Mouse (Mus musculus) left cerebral cortex, adult 9 months (tissue): Measurements from ENCODE around the gene Nek1.

Source experiments
- DNase-seq, 2 experiments: peaks; one replicate each; pipeline ENCODE4 v3.0.0; 2022; ENCODE audit warnings: low spot score in 2 of 2

Nek1 gene

DNA sequence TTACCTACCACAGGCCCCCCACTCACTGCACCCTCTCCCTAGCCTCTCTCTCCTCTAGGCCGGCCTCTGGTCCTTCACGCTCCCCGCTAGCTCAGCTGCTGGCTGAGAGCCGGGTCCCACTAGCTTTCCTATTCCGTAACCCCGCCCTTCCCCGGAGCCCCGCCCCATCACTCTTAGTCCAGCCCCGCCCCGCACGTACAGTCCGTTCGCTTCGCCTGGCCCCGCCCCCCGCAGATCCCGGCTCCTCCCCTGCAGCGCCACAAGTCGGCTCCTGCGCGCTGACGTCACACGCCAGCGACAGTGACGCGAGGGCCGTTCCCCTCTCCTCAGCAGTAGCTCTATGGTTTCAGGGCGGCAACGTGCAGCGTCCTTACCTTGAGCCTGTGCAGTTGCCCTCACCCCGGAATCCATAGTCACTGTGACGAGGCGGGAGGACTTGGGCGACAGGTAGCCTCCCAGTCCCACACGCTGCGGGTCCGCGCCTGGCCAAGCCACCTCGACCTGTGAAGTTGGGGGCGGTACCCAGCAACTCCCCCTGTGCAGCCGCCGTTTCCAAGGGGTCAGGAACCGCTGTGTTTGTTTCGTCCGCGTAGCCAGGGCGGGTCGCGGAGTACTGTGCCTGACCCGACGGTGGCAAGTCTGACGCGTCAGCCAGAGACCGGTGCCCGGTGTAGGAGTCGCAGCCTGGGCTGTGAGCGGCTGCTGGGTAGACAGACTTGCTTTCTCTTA lies at the start of gene Nek1:
Gene Nek1 (plus strand): TSS at position 286 of the 729 bp plus-strand sequence.
- DNase-seq, result peak; percentile 90 to 97

DNA sequence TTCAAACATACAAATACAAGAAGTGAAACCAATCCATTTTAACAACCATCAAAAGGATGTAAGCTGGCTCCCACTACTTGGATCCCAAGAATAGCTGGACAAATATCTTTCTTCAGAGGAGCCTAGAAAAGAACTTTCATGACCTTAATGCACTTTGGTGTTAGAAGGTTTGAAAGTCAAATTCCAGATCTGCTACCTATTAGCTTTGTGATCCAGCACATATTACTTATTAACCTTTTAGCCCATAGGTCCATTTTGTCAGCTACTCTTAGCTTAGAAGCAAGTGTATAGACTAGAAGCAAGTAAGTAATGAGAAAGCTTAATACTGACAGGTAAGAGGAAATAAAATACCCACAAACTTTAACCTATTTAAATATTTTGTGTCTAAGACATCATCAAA lies 45.5 kb upstream of the Nek1 start:
- no peak for DNase-seq

DNA sequence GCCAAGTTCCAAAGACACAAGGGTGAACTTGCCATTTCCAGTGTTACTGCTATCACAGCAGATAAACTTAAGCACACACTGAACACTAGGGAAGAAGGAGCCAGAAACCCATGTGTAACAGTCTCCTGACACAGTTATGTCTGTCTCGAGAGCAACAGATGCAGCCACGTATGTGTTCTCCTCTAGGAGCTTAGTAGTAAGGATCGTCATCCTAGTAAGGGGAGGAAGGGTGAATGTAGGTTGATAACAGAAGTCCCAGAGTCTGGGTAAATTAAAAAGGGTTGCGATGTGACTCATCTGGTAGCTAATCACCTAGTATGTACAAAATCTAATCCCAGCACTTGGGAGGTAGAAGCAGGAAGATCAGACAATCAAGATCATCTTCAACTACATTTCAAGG lies 43.1 kb upstream of the Nek1 start:
- DNase-seq, result no peak

DNA sequence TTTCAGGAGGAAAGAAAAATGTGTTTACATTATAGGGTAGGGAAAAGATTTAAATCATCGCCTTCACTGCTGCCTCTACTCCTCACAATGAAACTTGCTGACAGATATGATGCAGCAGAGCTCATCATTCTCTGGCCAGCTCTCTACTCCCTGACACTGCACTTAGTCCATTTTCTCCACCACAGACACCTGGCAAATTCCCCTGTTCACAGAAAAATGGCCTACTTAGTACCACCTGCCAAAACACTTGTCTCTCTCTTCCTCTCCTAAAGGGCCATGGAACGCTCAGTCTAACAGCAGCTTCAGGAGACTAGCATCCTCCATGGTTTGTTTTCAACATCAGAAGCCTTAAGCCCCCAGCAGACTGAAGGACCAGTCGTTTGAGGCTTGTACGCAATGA lies 41.7 kb upstream of the Nek1 start:
- DNase-seq, result no peak

DNA sequence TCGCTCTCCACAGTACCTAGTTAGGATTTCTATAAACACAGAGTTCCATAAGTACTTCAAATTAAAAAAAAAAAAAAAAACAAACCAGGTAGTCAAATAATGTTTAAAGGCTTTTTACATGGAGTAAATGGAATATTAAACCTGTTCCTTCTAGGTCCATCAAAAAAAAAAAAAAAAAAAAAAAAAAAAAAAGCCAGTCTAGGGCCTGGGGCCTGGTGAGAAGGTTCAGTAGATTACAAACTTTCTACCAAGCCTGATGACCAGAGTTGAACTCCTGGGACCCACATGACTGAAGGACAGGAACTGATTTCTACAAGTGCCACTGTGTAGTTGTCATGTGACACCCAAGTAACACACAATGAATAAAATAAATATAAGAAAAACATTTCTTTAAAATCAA lies 41.2 kb upstream of the Nek1 start:
- no peak for DNase-seq

DNA sequence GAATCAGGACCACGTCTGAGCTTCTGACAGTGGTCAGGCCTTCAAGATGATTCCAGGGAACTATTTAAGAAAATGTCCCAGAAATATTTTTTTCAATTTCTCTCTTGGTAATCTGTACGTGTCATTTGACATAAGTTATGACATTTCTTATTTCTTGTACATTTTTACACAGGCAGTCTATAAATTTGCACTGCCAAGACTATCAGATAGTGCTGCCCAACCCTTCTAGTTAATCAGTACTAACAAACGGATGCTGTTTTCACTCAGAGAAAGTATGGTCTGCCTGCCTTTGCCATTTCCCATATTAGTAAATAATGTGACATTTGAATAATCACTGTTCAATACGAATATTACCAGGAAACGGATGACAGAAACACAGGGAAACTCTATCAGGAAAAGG lies 40.2 kb upstream of the Nek1 start:
- no peak for DNase-seq

DNA sequence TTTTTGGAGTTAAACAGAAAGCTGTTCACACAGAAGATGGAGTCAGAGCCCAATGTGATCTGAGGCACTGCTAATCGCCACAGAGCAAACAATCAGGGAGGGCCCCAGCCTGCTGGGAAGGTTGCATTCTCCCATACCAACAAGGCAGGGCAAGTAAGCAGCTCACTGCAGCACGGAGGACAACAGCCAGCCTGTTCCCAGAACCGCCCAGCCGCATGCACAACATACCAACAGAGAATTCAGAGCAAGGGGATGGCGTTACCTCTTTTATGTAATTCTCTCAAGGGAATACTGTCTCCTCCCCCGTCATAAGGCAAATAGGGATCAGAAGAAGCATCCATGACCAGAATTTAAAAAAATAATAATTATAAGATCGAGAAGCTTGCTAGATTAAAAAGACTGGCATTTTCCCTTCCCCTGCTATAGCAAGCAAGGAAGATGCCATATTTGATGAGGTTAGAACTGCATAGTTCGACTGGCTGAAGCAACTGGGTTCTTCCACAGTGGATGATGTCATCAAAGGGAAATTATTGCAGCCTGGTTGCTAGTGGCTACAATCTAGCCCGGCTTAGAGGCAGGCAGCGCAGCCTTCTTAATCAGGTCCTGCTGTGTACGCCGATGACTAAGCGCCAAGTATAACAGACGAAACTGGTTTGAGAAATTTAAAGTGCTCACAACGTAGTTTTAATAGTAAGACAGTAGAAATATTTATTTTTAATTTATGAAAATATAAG lies 38.5 kb upstream of the Nek1 start:
- peak; percentile 86 to 87 for DNase-seq

DNA sequence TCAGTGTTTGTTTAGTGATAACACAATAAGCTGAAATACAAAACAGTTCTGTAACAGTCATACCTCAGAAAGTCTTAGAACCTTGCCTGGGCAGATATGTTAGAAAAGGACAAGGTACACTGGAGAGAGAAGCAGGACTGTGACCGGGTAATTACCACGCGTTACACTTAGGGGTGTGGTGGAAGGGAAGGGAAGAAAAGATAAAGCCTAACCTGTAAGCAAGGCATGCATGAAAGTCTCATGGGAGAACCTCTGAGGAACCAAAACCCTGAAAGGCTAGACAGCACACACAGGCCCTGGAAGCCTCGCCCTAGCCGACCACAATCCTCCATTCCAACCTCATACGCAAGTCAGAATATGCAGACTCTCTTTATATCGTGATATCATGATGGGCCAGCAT lies 36.1 kb upstream of the Nek1 start:
- no peak for DNase-seq

DNA sequence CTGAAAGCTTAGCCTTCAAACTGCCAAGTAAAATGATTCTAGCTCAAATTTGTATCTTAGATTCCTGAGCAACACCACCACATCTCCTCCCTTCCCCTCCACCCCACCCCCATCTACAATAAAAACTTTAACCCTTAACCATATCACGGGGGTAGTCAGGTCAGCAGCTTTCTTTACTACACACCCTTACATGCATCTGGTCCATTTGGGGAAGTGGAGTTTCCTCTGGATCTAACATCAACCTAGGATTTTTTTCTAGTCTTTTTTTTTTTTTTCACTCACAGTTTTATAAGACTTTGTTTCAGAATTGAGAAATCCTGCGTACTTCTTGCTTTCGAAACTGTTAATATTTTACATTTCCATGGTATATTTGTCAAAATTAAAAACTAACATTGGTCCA lies 30.2 kb upstream of the Nek1 start:
- no peak for DNase-seq

DNA sequence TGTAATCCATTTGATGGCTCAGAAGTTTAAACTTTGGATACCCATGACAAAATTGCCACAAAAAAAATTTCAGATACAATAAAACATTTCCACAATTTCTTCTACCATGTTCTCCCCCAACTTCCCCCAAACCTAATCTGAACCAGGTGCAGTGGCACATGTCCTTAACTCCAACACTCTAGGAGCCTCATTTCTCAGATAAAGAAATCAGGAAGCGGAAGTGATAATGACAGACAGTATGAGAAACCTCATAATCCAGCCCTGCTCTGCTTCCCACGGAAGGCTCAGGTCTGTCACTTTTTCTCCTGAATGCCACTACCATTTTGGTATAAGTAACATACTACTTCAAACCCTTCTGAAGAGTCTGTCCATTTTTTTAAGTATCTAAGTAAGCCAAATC lies 29.1 kb upstream of the Nek1 start:
- no peak for DNase-seq

DNA sequence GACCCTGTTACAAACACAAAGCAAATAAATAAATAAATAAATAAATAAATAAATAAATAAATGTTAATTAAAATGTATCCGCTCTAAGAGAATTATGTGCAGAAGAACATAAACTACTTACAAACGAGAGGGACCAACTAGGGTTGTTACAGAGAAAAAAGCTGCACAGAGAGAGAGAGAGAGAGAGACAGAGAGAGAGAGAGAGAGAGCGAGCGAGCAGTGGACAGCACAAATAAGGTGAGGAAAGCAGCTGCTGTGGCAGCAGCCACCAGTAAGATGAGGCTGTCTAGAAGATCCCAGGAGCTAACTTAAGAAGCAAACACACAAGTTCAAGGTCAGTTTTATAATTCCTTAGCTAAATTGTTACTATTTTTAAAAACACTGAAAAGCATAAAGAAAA lies 28.5 kb upstream of the Nek1 start:
- no peak for DNase-seq

DNA sequence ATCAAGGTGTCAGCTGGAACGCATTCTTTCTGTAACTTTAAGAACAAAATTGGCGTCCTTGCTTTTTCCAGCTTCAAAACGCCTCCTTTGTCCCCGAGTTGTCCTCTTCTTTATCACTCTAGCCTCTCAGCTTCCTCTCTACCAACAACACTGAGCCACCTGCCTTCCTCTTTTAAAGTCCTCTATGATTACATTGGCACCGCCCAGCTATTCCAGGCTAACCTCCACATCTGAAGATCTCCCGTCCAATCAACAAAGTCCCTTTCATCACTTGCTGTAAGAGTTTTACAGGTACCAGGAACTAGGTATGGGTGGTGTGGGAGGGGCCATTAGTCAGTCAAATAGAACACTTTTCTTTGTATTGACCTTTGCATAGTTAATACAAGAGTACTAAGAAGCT lies 27.7 kb upstream of the Nek1 start:
- DNase-seq, result no peak

DNA sequence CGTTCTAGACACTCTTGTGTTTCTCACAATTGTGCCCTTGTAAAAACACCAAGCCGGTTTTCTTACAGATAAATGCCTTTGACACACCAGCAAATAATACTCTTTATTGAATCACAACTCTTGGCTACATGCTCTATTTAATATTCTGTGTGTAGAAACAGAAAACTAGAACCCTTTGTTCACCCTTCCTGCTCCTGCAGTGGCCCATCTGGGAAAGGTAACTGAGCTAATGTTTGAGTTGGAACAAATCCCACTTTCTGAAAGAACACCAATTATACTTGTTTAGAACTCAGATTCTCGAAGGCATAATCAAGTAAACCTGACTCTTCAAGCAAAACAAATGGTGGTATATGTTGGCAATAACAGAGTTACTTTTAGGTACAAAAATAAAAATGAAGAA lies 27.3 kb upstream of the Nek1 start:
- no peak for DNase-seq

DNA sequence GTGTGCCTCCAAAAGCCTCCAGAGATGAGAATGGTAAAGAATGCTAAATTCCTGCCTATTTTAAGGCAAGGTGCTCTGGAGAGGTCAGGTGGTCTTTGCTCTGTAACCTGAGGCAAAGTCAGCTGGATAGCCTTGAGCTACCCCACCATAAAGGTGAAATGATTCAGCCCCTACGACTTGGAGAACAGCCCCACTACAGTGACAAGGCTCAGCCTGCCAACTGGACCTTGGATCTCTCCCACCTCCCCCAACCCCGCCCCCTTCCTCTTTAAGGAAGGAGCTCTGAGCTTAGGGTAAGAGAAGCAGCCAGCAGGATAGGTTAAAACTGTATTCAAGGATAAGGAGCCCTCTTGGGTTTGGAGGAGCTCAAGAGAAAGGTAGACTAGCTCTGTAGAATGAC lies 23.9 kb upstream of the Nek1 start:
- no peak for DNase-seq

DNA sequence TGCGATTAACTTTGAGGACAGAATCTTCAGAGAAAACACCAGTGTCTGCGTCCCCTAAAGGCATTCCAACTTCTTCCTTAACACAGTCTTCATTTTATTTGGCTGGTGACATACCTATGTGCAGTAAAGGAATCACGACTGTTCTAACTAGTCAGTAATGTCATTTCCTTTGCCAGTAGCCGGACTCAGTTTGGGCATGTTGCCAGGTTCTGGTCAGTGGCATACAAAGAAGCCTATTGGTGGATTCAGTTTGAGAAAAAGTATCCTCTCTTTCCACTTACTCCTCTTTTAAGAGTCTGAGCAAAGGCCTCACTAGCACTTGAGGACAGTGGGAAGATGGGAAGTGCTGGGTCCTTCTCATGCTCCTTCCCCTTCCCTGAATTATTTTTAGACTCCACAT lies 21.2 kb upstream of the Nek1 start:
- no peak for DNase-seq

DNA sequence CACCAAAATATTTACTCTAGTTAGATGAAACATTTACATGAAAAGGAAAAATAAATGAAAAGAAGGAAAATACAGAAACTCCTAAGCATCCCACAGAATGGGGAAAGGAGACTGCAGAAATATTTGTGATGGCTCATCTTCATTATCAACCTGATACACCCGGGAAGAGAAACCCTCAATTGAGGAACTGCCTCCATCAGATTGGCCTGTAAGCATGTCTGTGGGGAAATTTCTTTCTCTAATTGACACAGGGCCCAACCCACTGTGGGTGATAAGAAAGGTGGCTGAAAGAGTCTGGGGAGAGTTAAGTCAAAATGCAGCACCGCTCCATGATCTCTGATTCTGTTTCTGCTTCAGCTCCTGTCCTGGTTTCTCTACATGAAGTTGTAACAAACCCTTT lies 19.5 kb upstream of the Nek1 start:
- no peak for DNase-seq

DNA sequence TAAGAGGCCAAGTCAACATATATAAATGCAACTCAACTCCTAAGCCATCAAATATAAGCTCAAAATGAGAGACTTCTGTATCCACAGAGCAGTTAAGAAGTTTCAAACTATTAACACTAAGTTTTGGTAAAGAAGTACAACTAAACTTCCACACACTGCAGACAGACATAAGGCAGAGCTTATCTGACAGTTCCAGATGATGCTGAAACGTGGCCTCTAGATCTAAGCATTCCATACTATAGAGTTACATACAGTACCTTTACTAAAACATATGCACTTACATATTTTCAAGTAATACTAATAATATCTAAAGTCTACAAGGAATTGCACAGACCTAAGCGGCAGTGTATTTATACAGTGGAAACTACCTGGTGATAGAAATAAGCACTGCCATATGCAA lies 18.2 kb upstream of the Nek1 start:
- no peak for DNase-seq

DNA sequence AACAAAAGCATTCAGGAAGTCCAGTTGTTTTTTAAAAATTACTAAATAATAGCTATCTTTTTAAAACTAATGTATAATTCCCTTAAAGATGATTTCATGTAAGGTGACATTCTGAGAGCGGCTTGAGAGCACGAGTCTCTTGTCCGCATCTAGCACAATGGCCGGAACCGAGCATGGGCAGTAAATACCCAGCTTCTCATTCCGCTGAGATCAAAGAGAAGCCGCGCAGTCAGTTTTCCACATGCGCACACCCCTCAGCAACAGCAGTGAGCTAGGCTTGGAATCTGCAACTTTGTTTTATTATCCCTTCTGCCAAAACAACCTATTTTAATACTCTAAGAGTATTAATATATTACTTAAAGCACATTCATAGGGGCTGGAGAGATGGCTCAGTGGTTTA lies 16.2 kb upstream of the Nek1 start:
- DNase-seq, result no peak

DNA sequence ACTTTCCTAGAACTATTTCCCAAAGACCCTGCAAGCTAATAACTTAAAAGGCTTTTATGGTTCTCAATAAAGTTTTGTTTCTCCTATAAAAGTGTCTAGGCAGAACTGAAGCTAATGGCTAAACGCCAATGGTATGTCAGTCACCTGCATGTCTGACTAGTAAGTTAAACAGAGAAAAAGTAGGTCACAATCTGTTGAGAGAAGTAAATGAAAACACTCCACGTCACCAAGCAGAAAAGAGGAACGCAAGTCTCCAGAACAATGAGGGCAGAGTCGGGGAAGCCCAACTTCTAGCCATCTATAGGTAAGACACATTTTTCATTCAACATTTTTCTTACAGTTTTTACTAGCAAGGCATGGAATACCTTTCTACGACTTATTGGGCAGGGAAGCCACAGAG lies 14.5 kb upstream of the Nek1 start:
- no peak for DNase-seq

DNA sequence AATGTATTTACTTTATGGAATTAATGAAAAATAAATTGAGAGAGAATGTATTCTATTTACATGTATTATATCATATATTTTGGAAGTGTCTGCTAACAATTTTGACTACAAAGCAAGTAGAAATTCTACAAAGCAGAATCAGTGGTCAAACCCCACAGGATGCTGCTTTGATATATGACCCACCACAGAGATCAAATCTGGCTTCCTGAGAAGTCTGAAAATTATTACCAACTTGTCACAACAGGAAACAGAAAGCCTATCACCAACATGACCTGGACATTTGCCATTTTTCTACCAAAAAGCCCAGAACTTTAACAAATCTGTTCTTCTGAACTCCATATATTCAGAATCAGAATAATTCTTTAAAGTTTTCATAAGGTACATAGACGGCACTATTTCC lies 11.6 kb upstream of the Nek1 start:
- DNase-seq, result no peak

DNA sequence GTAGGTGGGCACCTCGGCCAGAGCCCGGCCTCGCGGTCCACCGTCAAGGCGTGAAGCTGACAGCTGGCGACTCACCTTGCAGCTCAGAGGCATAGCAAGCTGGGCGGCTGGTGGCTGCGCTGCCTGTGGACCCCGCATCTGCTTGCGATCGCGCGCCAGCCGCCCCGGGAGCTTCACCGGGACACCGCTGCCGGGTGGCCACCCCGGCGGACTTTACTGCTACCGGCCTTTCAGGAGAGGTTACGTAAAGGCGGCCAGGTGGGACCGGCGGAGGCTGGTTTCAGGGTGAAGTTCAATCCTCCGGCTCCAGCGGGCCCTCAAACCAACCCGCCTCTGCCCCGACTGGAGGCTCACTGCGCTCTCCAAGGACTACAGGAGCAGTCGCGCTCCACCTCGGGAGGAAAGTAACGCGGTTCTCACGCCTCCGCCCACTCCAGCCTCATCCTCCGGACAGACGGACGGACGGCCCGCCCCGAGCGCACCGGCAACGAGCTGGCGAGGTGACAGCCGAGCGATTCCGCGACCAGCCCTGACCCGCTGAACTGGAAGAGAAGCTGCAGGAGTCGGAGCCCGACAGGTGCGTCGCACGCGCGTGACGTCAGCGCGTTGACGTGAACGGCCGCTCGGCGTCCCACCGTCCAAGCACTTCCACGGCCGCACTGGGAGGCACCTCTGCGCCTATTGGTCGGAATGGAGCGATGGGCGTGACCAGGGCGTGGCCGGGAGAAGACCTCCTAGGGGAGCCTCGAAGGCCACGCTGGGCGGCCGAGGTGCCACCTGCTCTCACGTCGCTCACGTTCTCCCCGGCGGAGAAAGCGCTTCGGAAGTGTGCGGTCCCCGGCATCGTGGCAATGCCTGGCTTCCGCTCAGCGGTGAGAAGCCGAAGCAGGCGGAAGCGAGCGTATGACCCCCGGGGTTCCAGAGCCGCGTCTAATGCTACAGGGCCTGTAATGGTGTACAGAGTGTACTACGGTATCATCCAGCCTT lies 10.0 kb upstream of the Nek1 start, which contains the start of gene Clcn3:
Gene Clcn3 (minus strand): TSS at position 600 of the 987 bp plus-strand sequence.
- DNase-seq, result peak; percentile 93 to 97

DNA sequence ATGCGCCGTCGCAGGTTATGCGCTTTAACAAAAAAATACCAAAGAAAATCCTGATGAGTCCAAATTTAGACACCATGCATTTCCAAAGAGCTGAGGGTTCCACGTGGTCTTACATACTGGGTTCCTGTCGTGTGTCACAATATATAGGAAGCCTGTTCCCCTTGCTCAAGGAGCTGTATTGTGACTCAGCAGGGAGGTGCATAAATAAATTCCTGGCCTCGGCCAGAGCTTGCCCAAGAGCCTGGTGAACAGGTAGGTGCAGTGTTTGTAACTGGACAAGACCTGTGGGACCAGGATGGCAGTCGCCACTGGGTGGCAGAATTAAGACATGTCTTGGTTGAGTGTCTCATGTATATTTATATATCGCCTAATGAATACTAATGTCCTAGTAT lies 9.3 kb upstream of the Nek1 start:
- DNase-seq, result peak; percentile 30 to 76
